Mouse (Mus musculus): ENCODE data around the gene Cd151.

Cd151 gene

DNA sequence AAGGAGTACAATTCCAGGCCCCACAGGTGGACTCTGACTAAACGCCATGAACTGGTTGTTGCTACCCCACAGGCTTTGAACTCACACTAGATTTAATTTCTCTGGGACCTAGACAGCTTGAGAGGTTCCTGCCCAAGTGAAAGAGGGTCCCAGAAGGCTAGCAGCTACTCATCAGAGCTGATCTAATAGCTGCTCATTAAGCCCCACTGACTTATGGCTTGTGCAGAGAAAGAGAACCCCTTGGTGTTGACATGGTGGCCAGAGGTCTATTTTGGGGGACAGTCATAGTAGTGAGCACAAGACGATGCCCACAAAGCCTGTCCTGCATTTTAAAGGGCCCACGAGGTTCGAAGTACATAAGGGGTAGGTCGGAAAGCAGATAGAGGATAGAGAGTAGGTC, 7.0 kb downstream of the Cd151 start:
- DNase-seq (ENCODE audit: low read depth, low spot score) = no peak

DNA sequence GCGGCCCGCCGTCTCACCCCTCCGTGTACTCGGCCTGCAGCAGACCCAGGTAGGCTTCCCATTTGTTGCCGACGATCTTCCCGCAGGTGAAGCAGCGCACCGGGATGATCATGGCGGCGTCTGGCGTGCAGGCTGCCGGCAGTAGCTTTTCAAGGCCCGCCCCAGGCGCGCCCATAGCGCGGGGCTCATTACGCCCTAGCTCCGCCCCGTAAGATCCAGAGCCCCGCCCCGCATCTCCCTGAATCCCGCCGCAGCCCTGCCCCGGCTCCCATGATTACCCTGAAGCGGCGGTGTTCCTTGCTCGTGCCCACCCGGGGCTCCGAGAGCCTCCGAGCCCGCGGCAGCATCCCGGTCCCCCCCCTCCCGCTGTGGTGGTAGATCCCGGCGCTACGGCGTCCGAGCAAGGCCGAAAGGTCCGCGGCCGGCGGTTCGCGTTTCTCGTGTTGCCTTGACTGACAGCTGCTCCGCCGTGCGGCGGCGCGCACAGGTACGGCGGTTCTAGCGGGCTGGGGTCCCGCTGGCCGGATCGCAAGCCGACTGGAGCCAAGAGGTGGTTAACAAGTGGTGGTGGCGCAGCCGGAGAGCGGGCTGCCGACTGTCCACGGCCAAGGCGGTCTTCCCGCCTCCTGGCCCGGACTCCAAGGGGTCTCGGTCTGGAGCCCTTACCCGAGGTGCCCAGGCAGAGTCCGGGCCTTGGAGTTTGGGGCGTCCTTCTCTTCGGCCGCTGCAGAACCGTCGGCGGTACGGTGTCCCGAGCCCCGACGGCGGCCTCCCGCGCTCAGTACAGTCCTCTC, 8.0 kb downstream of the Cd151 start, which contains the start of the genes Polr2l and Tspan4:
Gene Polr2l (minus strand): TSS at position 122 of the 794 bp plus-strand sequence.
Gene Tspan4 (plus strand): TSS at position 230 of the 794 bp plus-strand sequence.
- peak; percentile 83 for DNase-seq (ENCODE audit: low read depth, low spot score)

DNA sequence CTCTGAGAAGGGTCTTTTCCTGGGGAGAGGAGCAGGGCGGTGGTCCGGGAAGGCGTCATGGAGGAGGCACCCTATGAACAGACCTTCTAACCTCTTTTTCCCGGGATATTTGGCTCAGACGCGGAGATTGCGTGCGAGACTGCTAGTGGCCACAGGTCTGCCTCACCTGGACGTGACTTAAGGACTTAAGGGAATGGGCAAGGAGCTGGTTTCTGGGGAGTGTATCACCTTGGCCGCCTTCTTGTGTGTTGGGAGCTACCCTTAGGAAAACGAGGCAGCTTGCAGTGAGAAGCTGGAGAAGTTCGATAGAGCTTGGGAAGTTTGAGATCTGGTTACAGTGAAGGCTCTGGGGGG, 8.6 kb downstream of the Cd151 start:
- no peak for DNase-seq (ENCODE audit: low read depth, low spot score)

- DNase-seq (ENCODE audit: low read depth, low spot score) = peak; percentile 68
Observed at GRCm38 (mm10) chr7:141476226-141476980, 9.2 kb downstream of the Cd151 start.

DNA sequence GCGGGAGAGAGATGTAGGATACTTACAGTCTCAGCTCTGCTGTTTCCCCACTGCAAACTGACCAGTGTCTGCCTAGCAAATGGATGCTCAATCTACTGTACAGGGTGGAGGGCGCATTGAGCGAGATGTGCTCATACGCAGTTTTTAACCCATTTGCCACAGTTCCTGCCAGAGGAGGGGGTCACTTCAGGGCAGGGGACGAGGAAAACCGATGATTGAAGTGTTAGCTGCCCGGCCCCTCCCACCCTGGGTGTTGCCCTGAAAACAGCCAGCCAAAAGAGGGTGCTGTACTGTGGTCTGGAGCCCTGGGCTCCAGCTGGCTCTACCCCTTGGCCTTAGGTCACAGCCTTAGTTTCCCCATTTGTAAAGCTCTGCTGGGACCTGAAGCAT, 9.8 kb downstream of the Cd151 start:
- no peak for DNase-seq (ENCODE audit: low read depth, low spot score)

- no peak for DNase-seq (ENCODE audit: low read depth, low spot score)
Observed at GRCm38 (mm10) chr7:141477578-141478269, 10.5 kb downstream of the Cd151 start.

DNA sequence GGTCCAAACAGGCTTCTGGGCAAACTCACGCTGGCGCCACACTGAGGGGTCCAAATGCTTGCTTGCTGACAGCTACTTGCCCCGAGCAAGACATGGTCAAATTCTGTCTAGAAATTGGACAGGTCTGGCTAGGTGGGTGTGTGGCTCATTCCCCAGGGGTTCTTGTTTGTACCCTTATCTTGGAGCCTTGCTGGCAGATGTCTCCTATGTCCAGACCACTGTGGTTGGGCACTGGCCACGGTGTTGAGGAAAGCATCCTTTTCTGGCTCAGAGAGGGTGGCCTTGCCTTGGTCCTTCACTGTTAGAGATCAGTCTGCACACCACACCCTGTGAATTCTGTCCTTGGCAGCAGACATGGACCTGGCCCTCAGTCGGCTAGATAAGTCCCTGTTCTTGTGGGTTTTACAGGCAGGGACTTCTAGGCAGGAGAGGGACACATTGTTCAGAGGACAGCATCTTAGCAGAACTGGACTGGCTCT, 11.1 kb downstream of the Cd151 start:
- DNase-seq (ENCODE audit: low read depth, low spot score) = no peak

GRCm38 (mm10) chr7:141480842-141481497, 13.8 kb downstream of the Cd151 start:
- DNase-seq (ENCODE audit: low read depth, low spot score) = peak; percentile 88

- DNase-seq (ENCODE audit: low read depth, low spot score) = peak; percentile 70
Observed at GRCm38 (mm10) chr7:141481498-141482401, 14.6 kb downstream of the Cd151 start.

DNA sequence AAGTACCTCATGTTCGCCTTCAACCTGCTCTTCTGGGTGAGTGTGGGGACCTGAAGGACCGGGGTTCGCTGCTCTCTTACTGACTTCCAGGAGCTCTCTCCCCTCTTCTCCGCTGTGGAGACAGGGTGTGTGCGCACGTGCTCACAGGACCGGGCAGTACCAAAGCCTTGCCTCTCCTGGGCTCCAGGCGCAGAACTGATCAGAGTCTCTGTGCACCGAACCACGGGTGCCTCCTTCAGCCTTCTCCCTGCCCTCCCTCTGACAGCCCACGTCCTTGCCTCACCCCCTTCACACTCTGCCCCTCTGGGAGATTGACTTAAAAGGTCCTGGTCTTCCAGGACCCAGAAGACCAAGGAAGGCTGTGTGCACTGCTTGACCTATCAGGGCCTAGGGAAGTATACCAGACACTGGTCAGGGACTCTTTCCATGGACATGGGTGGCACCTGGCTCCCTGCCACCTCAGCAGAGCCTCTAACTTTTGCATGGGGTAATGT, 15.4 kb downstream of the Cd151 start:
- DNase-seq (ENCODE audit: low read depth, low spot score) = no peak

DNA sequence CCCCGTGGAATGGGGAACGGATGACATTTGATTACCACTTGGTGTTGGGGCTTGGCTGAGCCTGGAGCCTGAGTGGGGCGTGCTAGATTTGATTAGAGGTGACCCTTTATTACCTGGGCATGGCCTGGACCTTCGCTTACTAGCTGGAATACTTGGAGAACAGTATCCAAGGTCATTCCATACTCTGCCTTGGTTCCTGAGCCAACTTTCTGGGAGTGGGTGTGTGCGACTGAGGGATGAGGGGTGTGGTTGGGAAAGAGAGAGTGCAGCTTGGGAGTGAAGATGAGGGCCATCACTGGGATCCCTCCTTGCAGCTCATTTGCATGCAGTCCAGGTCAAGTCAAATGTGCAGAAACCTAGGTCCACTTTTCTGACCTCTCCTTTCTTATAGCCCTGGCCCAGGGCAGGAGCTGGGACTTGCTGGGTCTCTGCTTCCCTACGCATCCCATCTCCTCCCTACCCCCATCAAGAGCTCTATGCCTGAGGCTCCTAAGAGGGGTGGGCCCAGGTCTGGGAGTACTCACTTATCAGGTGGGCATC, 16.0 kb downstream of the Cd151 start:
- no peak for DNase-seq (ENCODE audit: low read depth, low spot score)

GRCm38 (mm10) chr7:141484186-141485120, 17.3 kb downstream of the Cd151 start:
- no peak for DNase-seq (ENCODE audit: low read depth, low spot score)

DNA sequence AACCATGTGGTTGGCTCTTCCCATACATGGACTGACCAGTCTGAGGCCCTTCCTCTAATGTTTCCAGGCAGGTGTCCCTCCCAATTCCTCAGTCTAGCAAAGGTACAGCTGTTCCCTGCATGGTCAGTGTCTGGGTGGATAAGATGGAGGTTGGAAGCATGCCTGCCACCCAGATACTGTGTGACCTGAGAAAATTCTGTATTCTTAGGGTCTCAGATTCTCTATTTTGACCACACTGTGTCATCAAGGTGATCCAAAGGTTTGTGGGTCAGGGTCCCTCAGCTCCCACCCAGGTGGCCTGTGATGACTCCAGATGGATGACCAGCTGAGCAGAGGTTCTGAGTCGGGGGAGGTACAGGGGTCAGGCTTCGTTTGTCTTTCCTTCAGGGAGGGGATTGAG, 18.0 kb downstream of the Cd151 start:
- DNase-seq (ENCODE audit: low read depth, low spot score) = no peak

DNA sequence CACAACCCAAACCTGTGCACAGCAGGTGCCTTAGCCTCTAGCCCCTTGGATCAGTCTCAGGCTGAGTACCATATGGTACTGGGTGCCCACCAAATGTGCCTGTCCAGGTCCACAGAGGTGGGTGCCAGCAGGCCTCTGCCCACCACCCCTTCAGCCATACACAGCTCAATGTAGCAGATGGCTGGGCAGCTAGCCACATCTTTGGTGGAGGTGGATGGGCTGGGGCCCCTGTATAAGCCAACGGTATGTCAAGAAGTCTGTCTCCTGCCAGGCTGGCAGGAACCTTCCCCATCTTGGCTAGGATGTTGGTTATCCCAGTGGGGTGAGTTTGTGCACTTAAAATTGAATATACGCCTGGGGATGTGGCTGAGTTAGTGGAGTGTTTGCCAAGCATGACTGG, 18.4 kb downstream of the Cd151 start:
- no peak for DNase-seq (ENCODE audit: low read depth, low spot score)

GRCm38 (mm10) chr7:141486239-141486638, 19.0 kb downstream of the Cd151 start:
- no peak for DNase-seq (ENCODE audit: low read depth, low spot score)

- DNase-seq (ENCODE audit: low read depth, low spot score) = no peak
Observed at GRCm38 (mm10) chr7:141487141-141487540, 19.9 kb downstream of the Cd151 start.

DNA sequence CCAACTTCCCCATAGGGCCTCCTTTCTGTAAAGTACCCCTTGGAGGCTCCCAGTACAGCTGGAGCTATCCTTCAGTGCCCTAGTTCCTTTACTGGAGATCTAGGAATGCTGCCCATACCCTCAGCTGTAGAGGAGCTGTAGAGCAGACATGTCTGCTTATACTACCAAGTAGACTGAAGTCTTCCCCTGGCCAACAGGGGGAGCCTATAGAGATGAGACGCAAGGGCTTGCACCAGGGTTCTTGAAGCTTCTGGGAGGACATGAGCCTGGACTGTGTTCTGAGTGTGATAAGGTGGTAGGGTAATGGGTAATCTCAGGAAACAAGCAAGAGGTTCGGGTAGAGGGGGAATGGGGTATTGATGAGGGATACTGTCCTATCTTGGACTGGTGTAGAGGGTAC, 24.0 kb downstream of the Cd151 start:
- no peak for DNase-seq (ENCODE audit: low read depth, low spot score)

DNA sequence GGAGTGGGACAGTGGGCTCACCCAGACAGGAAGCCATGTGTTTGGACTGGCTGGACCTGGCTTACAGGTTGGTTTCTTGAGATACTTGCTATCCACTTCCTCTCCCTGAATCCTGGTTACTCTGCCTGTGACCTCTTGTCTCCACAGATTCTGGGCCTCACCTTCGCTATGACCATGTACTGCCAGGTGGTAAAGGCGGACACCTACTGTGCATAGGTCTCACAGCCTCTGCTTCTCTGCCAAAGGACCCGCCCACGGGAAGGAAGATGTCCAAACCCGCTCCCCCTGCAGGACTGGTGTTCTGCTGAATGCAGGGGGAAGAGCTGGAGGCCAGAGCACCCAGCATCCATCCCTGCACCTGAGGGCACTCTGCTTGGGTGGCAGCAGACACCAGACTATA, 25.5 kb downstream of the Cd151 start:
- DNase-seq (ENCODE audit: low read depth, low spot score) = no peak

DNA sequence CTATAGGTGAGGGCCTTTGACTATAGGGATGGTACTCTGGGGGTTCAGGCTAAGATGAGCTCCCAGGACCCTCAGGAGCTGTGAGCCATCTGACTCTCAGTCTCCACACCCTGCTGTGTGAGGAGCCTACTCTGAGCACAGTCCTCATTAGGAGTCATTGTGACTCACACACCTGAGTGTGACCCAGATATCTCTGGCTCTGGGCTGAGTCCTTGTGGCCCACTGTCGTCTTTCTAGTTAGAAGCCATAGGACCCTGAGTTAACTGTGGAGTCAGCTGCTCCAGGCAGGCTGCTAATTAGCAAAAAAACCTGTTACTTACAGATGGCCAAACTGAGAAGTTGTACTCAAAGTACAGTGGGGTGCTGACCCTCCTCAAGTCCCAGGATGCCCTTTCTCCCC, 26.5 kb downstream of the Cd151 start:
- no peak for DNase-seq (ENCODE audit: low read depth, low spot score)

Data from mesoderm, embryonic 11.5 days (tissue).